8 mouse cellular contexts compared by ENCODE assay signal in the genomic region with DNA sequence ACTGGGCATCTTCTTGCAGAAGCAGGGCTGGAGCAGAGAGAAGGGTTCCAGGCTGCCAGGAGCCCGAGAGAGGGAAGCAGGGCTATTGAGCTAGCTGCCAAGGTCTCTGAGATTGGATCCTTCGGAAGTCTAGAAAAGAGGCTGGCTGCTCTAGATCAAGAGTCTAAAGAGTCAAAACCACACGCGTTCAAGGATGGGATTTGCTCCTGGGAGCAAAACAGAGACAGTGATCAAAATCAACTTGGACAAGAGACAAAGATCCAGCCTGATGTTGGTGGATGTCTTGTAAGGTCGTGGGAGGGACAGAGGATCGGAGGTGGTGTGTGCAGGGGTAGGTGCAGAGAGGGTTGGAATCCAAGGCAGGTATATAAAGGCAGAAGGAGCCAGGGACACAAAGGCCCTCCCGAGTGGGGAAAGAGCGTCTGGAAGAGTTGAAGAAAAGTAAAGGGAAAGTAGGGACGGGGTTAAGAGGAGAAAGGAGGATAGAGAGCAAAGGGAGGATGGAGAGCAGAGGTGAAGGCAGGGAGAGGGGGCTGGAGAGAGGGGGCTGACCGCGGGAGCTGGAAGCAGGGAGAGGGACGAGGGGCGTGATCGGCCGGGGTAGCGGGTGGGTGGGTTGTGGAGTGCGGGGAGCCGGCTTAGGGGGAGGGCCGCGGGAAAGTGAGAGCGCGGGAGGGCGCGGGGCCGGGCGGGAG. TPM values are rescaled to one million over a fixed set of nuclear protein-coding genes. Genes with fewer than 3 reads are reported as not detected.
DNase-seq lines count a peak whose midpoint lies in the region; ATAC-seq and TF ChIP-seq lines count a peak whose summit lies in the region.

No protein-coding gene starts in this region.

- TF ChIP-seq CTCF in forebrain, postnatal 0 days (IDR thresholded peaks at IDR 0.05; ENCODE audit: low read depth) = no peak

- peak overlapping the region; percentile 65 for H3K4me3 ChIP-seq in heart, embryonic 12.5 days
- H3K4me3 ChIP-seq in forebrain, postnatal 0 days (ENCODE audit: low read depth, low read length) = peak overlapping the region; percentile 90
- peak overlapping the region; percentile 84 for H3K4me3 ChIP-seq in midbrain, embryonic 10.5 days

- peak overlapping the region; percentile 88 for H3K9ac ChIP-seq in heart, embryonic 12.5 days
- peak overlapping the region; percentile 96 for H3K9ac ChIP-seq in forebrain, postnatal 0 days

- ATAC-seq in heart, embryonic 12.5 days (ENCODE audit: insufficient number of reproducible peaks, low FRiP score) = no peak
- no peak for ATAC-seq in forebrain, postnatal 0 days

- WGBS in heart, embryonic 12.5 days = 6% methylated on average over 24 of the region's 26 CpGs
- 6% methylated on average over 21 of the region's 26 CpGs for WGBS in forebrain, postnatal 0 days
- 8% methylated on average over 26 of the region's 26 CpGs for WGBS in midbrain, embryonic 10.5 days

- H3K36me3 ChIP-seq in heart, embryonic 12.5 days = no peaks in the 10 kb centered on the region
- no peaks in the 10 kb centered on the region for H3K36me3 ChIP-seq in forebrain, postnatal 0 days (ENCODE audit: insufficient read depth)
- H3K36me3 ChIP-seq in midbrain, embryonic 10.5 days = no peaks in the 10 kb centered on the region

- H3K4me1 ChIP-seq in heart, embryonic 12.5 days (replicated peaks) = no peaks in the 10 kb centered on the region
- H3K4me1 ChIP-seq in forebrain, postnatal 0 days (ENCODE audit: insufficient read depth) = no peaks in the 10 kb centered on the region
- peaks cover 11% of the 10 kb centered on the region for H3K4me1 ChIP-seq in midbrain, embryonic 10.5 days

- H3K4me2 ChIP-seq in heart, embryonic 12.5 days = peak overlapping the region; percentile 93
- peak overlapping the region; percentile 77 for H3K4me2 ChIP-seq in forebrain, postnatal 0 days (ENCODE audit: low read depth)

- peaks cover 19% of the 10 kb centered on the region; the same call in 1 of the 2 replicates for H3K27me3 ChIP-seq in heart, embryonic 12.5 days (replicated peaks)
- no peaks in the 10 kb centered on the region for H3K27me3 ChIP-seq in forebrain, postnatal 0 days (ENCODE audit: insufficient read depth, low read length)
- H3K27me3 ChIP-seq in midbrain, embryonic 10.5 days (ENCODE audit: low read depth, poor library complexity, severe bottlenecking) = peaks cover 51% of the 10 kb centered on the region

- no peak for DNase-seq in heart, adult 9 months (ENCODE audit: low spot score in 2 of 2)
- DNase-seq in brain, adult 2 months (ENCODE audit: low read depth, low spot score) = peak; percentile 75
- peak; percentile 38 for DNase-seq in forebrain, postnatal 0 days
- DNase-seq in midbrain, embryonic 10.5 days (ENCODE audit: low spot score) = peak; percentile 32
- DNase-seq in ovary, postnatal 10 days (ENCODE audit: low spot score) = no peak
- DNase-seq in thymus, postnatal 4 days = no peak
- DNase-seq in left cerebral cortex, adult 8-10 months (ENCODE audit: low spot score in 2 of 2) = no peak

- no peak overlapping the region for H3K27ac ChIP-seq in heart, embryonic 12.5 days (ENCODE audit: poor library complexity, severe bottlenecking)
- H3K27ac ChIP-seq in forebrain, postnatal 0 days (ENCODE audit: low read depth, low read length) = peak overlapping the region; percentile 80
- peak overlapping the region; percentile 91 for H3K27ac ChIP-seq in midbrain, embryonic 10.5 days (replicated peaks)

- H3K9me3 ChIP-seq in heart, embryonic 12.5 days (replicated peaks) = no peaks in the 10 kb centered on the region
- H3K9me3 ChIP-seq in forebrain, postnatal 0 days (ENCODE audit: low read length) = no peaks in the 10 kb centered on the region
- H3K9me3 ChIP-seq in midbrain, embryonic 10.5 days (replicated peaks) = no peaks in the 10 kb centered on the region

RNA-seq across cellular contexts. Expression of a gene that starts 0.5 kb away (rescaled TPM):
- polyA plus RNA-seq in heart, embryonic 12.5 days (2016; fragmentation: Nextera tagmentation; extraction: Ambion mirVana) = 8.5 and 8.7 TPM in 2 replicates
- 33.3 and 35.2 TPM in 2 replicates for total RNA-seq in forebrain, postnatal 0 days (2014; rRNA removed)
- polyA plus RNA-seq in forebrain, postnatal 0 days (2015; fragmentation: Nextera tagmentation; extraction: Ambion mirVana) = 34.0 and 34.6 TPM in 2 replicates
- 6.4 and 8.6 TPM in 2 replicates for polyA plus RNA-seq in midbrain, embryonic 10.5 days (2016; fragmentation: Nextera tagmentation; extraction: Ambion mirVana)
- 100 to 1,000 TPM in 3 of 4 experiments, 10 to 100 TPM in 1; 97.3 to 118 (median 102) TPM for total RNA-seq in left cerebral cortex, adult 8-10 months (2022)

Comparison
In these comparisons a context has a peak if more than half of its experiments do, and no peak if none do; other contexts are left out.
1. DNase-seq: peak in brain, adult 2 months (single experiment), forebrain, postnatal 0 days (single experiment) and midbrain, embryonic 10.5 days (single experiment); none in heart, adult 9 months (0 of 2), ovary, postnatal 10 days (single experiment), thymus, postnatal 4 days (single experiment) and left cerebral cortex, adult 8-10 months (0 of 2).
2. Peak in every context shown above with its lines, with median percentiles within 50 percentile points of each other: H3K4me3 ChIP-seq.